In the genomic region with DNA sequence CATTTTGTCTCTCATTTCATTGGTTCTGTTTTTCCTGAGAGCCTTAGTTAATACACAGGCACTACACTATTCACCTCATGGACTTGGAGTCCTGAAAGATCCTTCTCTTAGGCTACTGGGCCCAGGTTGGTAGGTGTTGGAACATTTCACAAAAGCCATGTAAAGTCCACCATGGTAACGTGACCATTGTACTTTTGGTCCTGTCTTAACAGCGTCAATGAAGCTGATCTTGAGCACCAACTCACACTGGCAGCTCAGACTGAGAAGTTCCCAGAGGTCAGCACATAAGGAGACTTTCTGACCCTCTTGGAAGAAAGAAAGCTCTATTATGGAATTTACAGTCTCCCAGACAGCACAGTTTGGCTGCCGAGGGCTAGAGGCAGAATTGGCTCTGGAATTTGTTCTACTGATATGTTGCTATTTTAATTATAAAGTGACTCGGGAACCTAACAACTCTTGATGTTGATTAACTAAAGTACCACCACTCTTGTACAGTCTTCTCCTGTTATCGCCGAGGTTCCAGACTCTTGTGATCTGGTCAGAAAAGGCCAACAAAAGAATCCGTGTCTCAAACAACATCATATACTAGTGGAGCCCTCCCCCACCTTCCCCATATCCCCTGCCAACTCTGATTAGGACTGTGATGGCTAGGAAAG, we compare ENCODE assay signal across 25 mouse cellular contexts.
DNase-seq lines count a peak whose midpoint lies in the region; ATAC-seq and TF ChIP-seq lines count a peak whose summit lies in the region.
"Had no signal": no experiment of that assay in that cellular context is flagged by ENCODE, and none has a peak within 500 bp of the region (broad histone marks: within the 10 kb centered on the region; RNA-seq: fewer than 3 reads in every experiment).

No protein-coding gene starts in this region.

- H3K4me1 ChIP-seq in heart, embryonic 11.5 days (ENCODE audit: control insufficient read depth, insufficient read depth, low read length), result peaks cover 3% of the 10 kb centered on the region; the same call in 1 of the 2 replicates
- no peaks in the 10 kb centered on the region for H3K4me1 ChIP-seq in heart, adult 2 months (ENCODE audit: control insufficient read depth, insufficient read depth, low read length)
- peaks cover 37% of the 10 kb centered on the region for H3K4me1 ChIP-seq in kidney, adult 2 months (ENCODE audit: control insufficient read depth, insufficient read depth, low read length)
- peaks cover 16% of the 10 kb centered on the region for H3K4me1 ChIP-seq in heart, embryonic 16.5 days (ENCODE audit: control insufficient read depth, insufficient read depth, low read length)
- H3K4me1 ChIP-seq: forebrain, embryonic 13.5 days; hindbrain, embryonic 10.5 days; megakaryocyte, embryonic 14.5 days; neural tube, embryonic 13.5 days had no signal

- H3K4me3 ChIP-seq in heart, embryonic 11.5 days (ENCODE audit: low read depth, low read length), result no peak overlapping the region
- no peak overlapping the region for H3K4me3 ChIP-seq in heart, adult 2 months
- H3K4me3 ChIP-seq in kidney, adult 2 months (ENCODE audit: insufficient read depth, low read depth, low read length), result no peak overlapping the region
- no peak overlapping the region for H3K4me3 ChIP-seq in heart, embryonic 16.5 days (ENCODE audit: low read length)
- H3K4me3 ChIP-seq: embryonic facial prominence, embryonic 13.5 days; forebrain, embryonic 13.5 days; hindbrain, embryonic 10.5 days; lung, embryonic 15.5 days; megakaryocyte, embryonic 14.5 days; myocyte; neural tube, embryonic 13.5 days had no signal

- TF ChIP-seq POLR2A in heart, adult 2 months (IDR thresholded peaks at IDR 0.05; ENCODE audit: insufficient read depth, low read depth, low read length), result no peak
- TF ChIP-seq POLR2A in kidney, adult 2 months (IDR thresholded peaks at IDR 0.05; ENCODE audit: low read depth, low read length), result no peak

- no peaks in the 10 kb centered on the region for H3K36me3 ChIP-seq in heart, embryonic 11.5 days (ENCODE audit: control insufficient read depth, insufficient read depth, low read length)
- no peaks in the 10 kb centered on the region for H3K36me3 ChIP-seq in heart, adult 2 months (ENCODE audit: control insufficient read depth, insufficient read depth, low read length)
- H3K36me3 ChIP-seq in kidney, adult 2 months (ENCODE audit: control insufficient read depth, insufficient read depth, low read length), result no peaks in the 10 kb centered on the region; the same call in 1 of the 2 replicates
- no peaks in the 10 kb centered on the region for H3K36me3 ChIP-seq in heart, embryonic 16.5 days (ENCODE audit: control insufficient read depth, insufficient read depth)
- H3K36me3 ChIP-seq: embryonic facial prominence, embryonic 13.5 days; hindbrain, embryonic 10.5 days; lung, embryonic 15.5 days; neural tube, embryonic 13.5 days had no signal

- no peak overlapping the region for H3K9ac ChIP-seq in heart, embryonic 11.5 days (ENCODE audit: low read depth, low read length)
- H3K9ac ChIP-seq in heart, adult 2 months (ENCODE audit: low read depth, low read length), result no peak overlapping the region
- no peak overlapping the region for H3K9ac ChIP-seq in heart, embryonic 16.5 days (ENCODE audit: low read length)
- H3K9ac ChIP-seq: embryonic facial prominence, embryonic 13.5 days; forebrain, embryonic 13.5 days; liver, embryonic 14.5 days; lung, embryonic 15.5 days; neural tube, embryonic 13.5 days had no signal

- WGBS in heart, embryonic 11.5 days (ENCODE audit: insufficient replicate concordance), result 36% methylated on average over 7 of the region's 7 CpGs
- WGBS in heart, adult 2 months, result 36% methylated on average over 7 of the region's 7 CpGs
- 24% methylated on average over 7 of the region's 7 CpGs for WGBS in kidney, adult 2 months
- 32% methylated on average over 7 of the region's 7 CpGs for WGBS in heart, embryonic 16.5 days

- ATAC-seq in heart, embryonic 11.5 days (replicated peaks; ENCODE audit: insufficient number of reproducible peaks, low FRiP score, low TSS enrichment), result peak; percentile 68
- ATAC-seq in heart, embryonic 16.5 days (replicated peaks; ENCODE audit: extremely low read depth, insufficient read depth, low FRiP score), result peak; percentile 91
- ATAC-seq in cerebellum, adult (ENCODE audit: insufficient number of reproducible peaks, low FRiP score, low TSS enrichment), result no peak
- ATAC-seq: forebrain, embryonic 13.5 days; hindbrain, postnatal 0 days; intestine, embryonic 16.5 days had no signal

- H3K27ac ChIP-seq in heart, embryonic 11.5 days (ENCODE audit: low read depth, low read length), result peak overlapping the region; percentile 80
- no peak overlapping the region for H3K27ac ChIP-seq in heart, adult 2 months
- H3K27ac ChIP-seq in kidney, adult 2 months (ENCODE audit: insufficient read depth, low read depth, low read length), result peak overlapping the region; percentile 99
- H3K27ac ChIP-seq in heart, embryonic 16.5 days (ENCODE audit: low read length), result peak overlapping the region; percentile 87
- H3K27ac ChIP-seq: embryonic facial prominence, embryonic 13.5 days; forebrain, embryonic 13.5 days; hindbrain, embryonic 10.5 days; hindbrain, postnatal 0 days; liver, embryonic 14.5 days; lung, embryonic 15.5 days; neural tube, embryonic 13.5 days had no signal

- DNase-seq in heart, adult 2 months, result no peak
- peak; percentile 71 for DNase-seq in kidney, adult 2 months
- no peak for DNase-seq in kidney, postnatal 10 days
- DNase-seq in kidney, postnatal 25 days, result peak; percentile 32 to 56
- DNase-seq in thymus, postnatal 10 days (ENCODE audit: low spot score in 2 of 2), result no peak
- DNase-seq: adrenal gland, postnatal 10 days; cerebellum, adult 2 months; cerebellum, postnatal 36 days; embryo, embryonic 11 days; lung, postnatal 36 days; midbrain, embryonic 14.5 days; thymus, postnatal 25 days had no signal

- H3K27me3 ChIP-seq in heart, embryonic 11.5 days (ENCODE audit: control insufficient read depth, insufficient read depth, low read length), result no peaks in the 10 kb centered on the region
- no peaks in the 10 kb centered on the region for H3K27me3 ChIP-seq in heart, adult 2 months (ENCODE audit: control insufficient read depth, insufficient read depth, low read length)
- H3K27me3 ChIP-seq in kidney, adult 2 months (replicated peaks; ENCODE audit: control insufficient read depth, insufficient read depth, low read length), result no peaks in the 10 kb centered on the region
- H3K27me3 ChIP-seq in heart, embryonic 16.5 days (ENCODE audit: control insufficient read depth, insufficient read depth, low read length), result no peaks in the 10 kb centered on the region
- H3K27me3 ChIP-seq: embryonic facial prominence, embryonic 13.5 days; forebrain, embryonic 13.5 days; lung, embryonic 15.5 days; neural tube, embryonic 13.5 days had no signal

- no peaks in the 10 kb centered on the region for H3K9me3 ChIP-seq in heart, embryonic 11.5 days (replicated peaks; ENCODE audit: control insufficient read depth, low read length)
- H3K9me3 ChIP-seq in heart, embryonic 16.5 days (replicated peaks; ENCODE audit: control insufficient read depth, low read length), result no peaks in the 10 kb centered on the region
- H3K9me3 ChIP-seq: embryonic facial prominence, embryonic 13.5 days; forebrain, embryonic 13.5 days; hindbrain, embryonic 10.5 days; lung, embryonic 15.5 days; megakaryocyte, embryonic 14.5 days; neural tube, embryonic 13.5 days had no signal

- no peaks in the 10 kb centered on the region for H3K79me2 ChIP-seq in heart, adult 2 months (replicated peaks; ENCODE audit: control insufficient read depth, insufficient read depth, low read length)

- no peak for TF ChIP-seq EP300 in heart, adult 2 months (IDR thresholded peaks at IDR 0.05; ENCODE audit: insufficient read depth, low read depth, low read length)

- no peak for TF ChIP-seq CTCF in heart, adult 2 months (IDR thresholded peaks at IDR 0.05)
- TF ChIP-seq CTCF in kidney, adult 2 months (conservative IDR thresholded peaks at IDR 0.05; ENCODE audit: insufficient read depth, insufficient read length, low read depth, low read length), result no peak

- no peak overlapping the region for H3K4me2 ChIP-seq in heart, embryonic 11.5 days
- no peak overlapping the region for H3K4me2 ChIP-seq in heart, embryonic 16.5 days (ENCODE audit: low read depth, low read length)
- H3K4me2 ChIP-seq: embryonic facial prominence, embryonic 13.5 days; forebrain, embryonic 13.5 days; lung, embryonic 15.5 days; neural tube, embryonic 13.5 days had no signal

- intact Hi-C loops in heart, adult 2 months (cut with DNase I), result no loop called here

Comparison
In these comparisons a context has a peak if more than half of its experiments do, and no peak if none do; other contexts are left out.
1. DNase-seq: peak in kidney, adult 2 months (single experiment) and kidney, postnatal 25 days (2 of 2); none in heart, adult 2 months (0 of 2), kidney, postnatal 10 days (single experiment) and thymus, postnatal 10 days (0 of 2).